Mouse (Mus musculus): ENCODE data around the gene Glis1.

DNA sequence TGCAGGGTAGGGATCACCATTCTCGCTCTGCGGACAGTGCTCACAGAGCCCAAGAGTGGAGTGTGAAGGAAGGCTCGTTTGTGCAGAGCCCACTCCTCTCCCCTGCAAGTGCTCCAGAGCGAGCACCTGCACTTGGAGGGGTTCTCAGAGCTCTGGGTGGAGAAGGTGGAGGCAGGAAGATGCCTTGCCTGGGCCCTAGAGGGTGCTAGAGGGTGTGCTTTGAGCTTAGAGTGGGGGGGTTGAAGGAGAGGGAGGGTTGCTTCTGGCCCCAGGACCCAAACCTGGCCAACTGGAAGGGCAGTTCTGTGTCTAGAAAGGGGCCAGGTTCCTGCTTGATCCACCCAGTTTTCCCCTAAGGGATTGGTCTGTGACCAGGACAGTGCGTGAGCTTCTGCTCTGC, 51.5 kb downstream of the Glis1 start:
- peak; percentile 51 for TF ChIP-seq CTCF (IDR thresholded peaks at IDR 0.05; ENCODE audit: low read depth)
- TF ChIP-seq EP300 (IDR thresholded peaks at IDR 0.05; ENCODE audit: low read depth) = no peak
